Mouse (Mus musculus) hindbrain, embryonic 10.5 days (tissue): ENCODE data around the gene Fry. TPM values are rescaled to one million over a fixed set of nuclear protein-coding genes. Genes with fewer than 3 reads are reported as not detected.

ENCODE experiments used
- DNase-seq: peaks from one replicate; pipeline ENCODE4 v3.0.0-alpha.2; 2017; ENCODE audit warnings: low spot score
- H3K27ac ChIP-seq: fragments of 300-500 bp; sonication (generic); 2 replicates; pipeline ENCODE4 v1.5.1; 2016; ENCODE audit warnings: mild to moderate bottlenecking, moderate library complexity
- H3K27me3 ChIP-seq: fragments of 300-500 bp; sonication (generic); 2 replicates; pipeline ENCODE4 v1.6.1; 2016; ENCODE audit warnings: mild to moderate bottlenecking; ENCODE audit not compliant: poor library complexity, insufficient read depth, severe bottlenecking
- H3K36me3 ChIP-seq: fragments of 300-500 bp; sonication (generic); 2 replicates; pipeline ENCODE4 v1.6.1; 2016; ENCODE audit warnings: mild to moderate bottlenecking, moderate library complexity
- H3K4me1 ChIP-seq: fragments of 300-500 bp; sonication (generic); replicated peaks from 2 replicates; pipeline ENCODE4 v1.6.1; 2016; ENCODE audit warnings: mild to moderate bottlenecking
- H3K4me3 ChIP-seq: fragments of 300-500 bp; sonication (generic); 2 replicates; pipeline ENCODE4 v1.5.1; 2016; ENCODE audit warnings: mild to moderate bottlenecking, moderate library complexity
- H3K9me3 ChIP-seq: fragments of 300-500 bp; sonication (generic); 2 replicates; pipeline ENCODE4 v1.6.1; 2016; ENCODE audit warnings: mild to moderate bottlenecking, moderate library complexity
- WGBS: fragments of 180-500 bp; shearing (Covaris S2); methylation state at CpG from one replicate; pipeline ENCODE4 v1.1.7; 2016; 5-methylcytosine and 5-hydroxymethylcytosine counted together
- polyA plus RNA-seq: library from polyadenylated mRNA; unstranded; fragments of >200 nt; fragmentation: Nextera tagmentation; extraction: Ambion mirVana; gene quantifications from 2 replicates; pipeline ENCODE4 v1.2.1, GENCODE M21; 2016

The Fry gene
- polyA plus RNA-seq, 1 experiment from 2014 or later, result 12.5 TPM

DNA sequence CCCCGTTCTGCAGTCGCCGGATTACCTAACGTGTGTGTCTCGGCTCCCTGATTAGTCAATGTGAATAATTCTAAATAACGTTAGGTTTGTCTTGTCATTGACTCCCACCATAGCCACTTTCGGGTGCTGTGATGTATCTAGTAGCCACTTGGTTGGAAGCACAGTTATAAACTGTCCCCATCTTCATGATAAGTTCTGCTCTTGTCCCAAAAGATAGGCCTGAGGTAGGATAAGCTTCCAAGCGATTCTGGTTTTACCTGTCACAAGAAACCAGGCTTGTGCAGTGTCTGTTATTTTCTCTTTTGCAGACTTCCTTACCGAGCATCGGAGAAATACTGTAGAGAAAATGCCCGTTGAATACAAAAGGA is 404.4 kb downstream of the Fry start:
- H3K27ac ChIP-seq, result peak overlapping the region; percentile 95
- no peak for DNase-seq
- H3K27me3 ChIP-seq, result no peaks in the 10 kb centered on the region
- no peaks in the 10 kb centered on the region for H3K9me3 ChIP-seq
- peak overlapping the region; percentile 82 for H3K4me3 ChIP-seq
- peaks cover 19% of the 10 kb centered on the region for H3K36me3 ChIP-seq
- WGBS, result 10% methylated on average over 11 of the region's 11 CpGs
- peaks cover 16% of the 10 kb centered on the region; the same call in 1 of the 2 replicates for H3K4me1 ChIP-seq

GRCm38 (mm10) chr5:150525239-150525638 is 406.8 kb downstream of the Fry start:
- no peak for DNase-seq
- no peak overlapping the region for H3K27ac ChIP-seq
- H3K27me3 ChIP-seq, result no peaks in the 10 kb centered on the region
- no peak overlapping the region for H3K4me3 ChIP-seq
- 90% methylated on average over 2 of the region's 2 CpGs for WGBS
- H3K36me3 ChIP-seq, result peaks cover 31% of the 10 kb centered on the region
- H3K9me3 ChIP-seq, result no peaks in the 10 kb centered on the region
- peaks cover 16% of the 10 kb centered on the region; the same call in 1 of the 2 replicates for H3K4me1 ChIP-seq

GRCm38 (mm10) chr5:150541302-150541701 is 422.9 kb downstream of the Fry start:
- 100% methylated on average over 1 of the region's 1 CpGs for WGBS
- H3K36me3 ChIP-seq, result peaks cover 63% of the 10 kb centered on the region
- no peak for DNase-seq
- no peaks in the 10 kb centered on the region for H3K27me3 ChIP-seq
- H3K4me3 ChIP-seq, result no peak overlapping the region
- no peak overlapping the region for H3K27ac ChIP-seq
- H3K4me1 ChIP-seq, result no peaks in the 10 kb centered on the region
- peaks cover 27% of the 10 kb centered on the region for H3K9me3 ChIP-seq

DNA sequence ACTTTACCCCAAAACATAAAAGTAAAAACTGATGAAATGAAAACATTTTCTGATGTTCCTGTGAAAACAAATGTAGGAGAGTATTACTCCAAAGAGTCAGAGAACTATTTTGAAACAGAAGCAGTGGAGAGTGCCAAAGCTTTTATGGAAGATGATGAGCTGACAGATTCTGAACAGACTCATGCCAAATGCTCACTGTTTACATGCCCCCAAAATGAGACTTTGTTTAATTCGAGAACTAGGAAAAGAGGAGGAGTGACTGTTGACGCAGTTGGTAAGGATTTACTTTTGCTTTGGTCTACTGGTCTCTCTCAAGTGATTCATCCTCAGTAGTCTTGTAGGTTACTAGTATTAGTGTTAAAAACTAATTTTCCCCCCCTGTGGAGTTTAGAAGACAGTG is 424.7 kb downstream of the Fry start:
- Histone ChIP-seq H3K36me3 (peaks cover 47% of the 10 kb centered on the region), H3K27me3 (no peaks in the 10 kb centered on the region), H3K4me1 (no peaks in the 10 kb centered on the region), H3K9me3 (peaks cover 21% of the 10 kb centered on the region), H3K4me3 (no peak overlapping the region), H3K27ac (no peak overlapping the region)
- DNase-seq, result no peak
- WGBS, result 89% methylated on average over 2 of the region's 2 CpGs

Other genes starting within 250 kb of the Fry start
- 0.82 and 0.93 TPM in 2 replicates for gene Rxfp2, start 100.0 kb upstream of the Fry start, polyA plus RNA-seq